Mouse (Mus musculus) spleen, postnatal 4 days (tissue): ENCODE results near the gene Cdkal1.

ENCODE experiments used
- DNase-seq, 2 experiments: peaks; one replicate each; pipeline ENCODE4 v3.0.0; 2022; ENCODE audit warnings: low spot score in 2 of 2

The Cdkal1 gene

GRCm38 (mm10) chr13:29701400-29701799 is 154.1 kb downstream of the Cdkal1 start:
- no peak for DNase-seq

GRCm38 (mm10) chr13:29699896-29700295 is 155.6 kb downstream of the Cdkal1 start:
- no peak for DNase-seq

GRCm38 (mm10) chr13:29698307-29698985 is 157.0 kb downstream of the Cdkal1 start:
- DNase-seq, result no peak

- no peak for DNase-seq
Observed at GRCm38 (mm10) chr13:29697230-29697629, 158.2 kb downstream of the Cdkal1 start.

GRCm38 (mm10) chr13:29690734-29691133 is 164.7 kb downstream of the Cdkal1 start:
- no peak for DNase-seq

- DNase-seq, result no peak
Observed at GRCm38 (mm10) chr13:29688851-29689250, 166.6 kb downstream of the Cdkal1 start.

GRCm38 (mm10) chr13:29687872-29688271 is 167.6 kb downstream of the Cdkal1 start:
- DNase-seq, result no peak

GRCm38 (mm10) chr13:29679479-29680186 is 175.8 kb downstream of the Cdkal1 start:
- DNase-seq, result no peak

GRCm38 (mm10) chr13:29677559-29677958 is 177.9 kb downstream of the Cdkal1 start:
- no peak for DNase-seq

GRCm38 (mm10) chr13:29670626-29671025 is 184.8 kb downstream of the Cdkal1 start:
- DNase-seq, result no peak

- no peak for DNase-seq
Observed at GRCm38 (mm10) chr13:29663908-29664307, 191.6 kb downstream of the Cdkal1 start.

- DNase-seq, result no peak
Observed at GRCm38 (mm10) chr13:29655841-29656365, 199.6 kb downstream of the Cdkal1 start.

GRCm38 (mm10) chr13:29653407-29653806 is 202.1 kb downstream of the Cdkal1 start:
- no peak for DNase-seq

- DNase-seq, result no peak
Observed at GRCm38 (mm10) chr13:29652791-29653190, 202.7 kb downstream of the Cdkal1 start.

- DNase-seq, result no peak
Observed at GRCm38 (mm10) chr13:29650576-29651236, 204.8 kb downstream of the Cdkal1 start.

- no peak for DNase-seq
Observed at GRCm38 (mm10) chr13:29649593-29649992, 205.9 kb downstream of the Cdkal1 start.

- no peak for DNase-seq
Observed at GRCm38 (mm10) chr13:29642226-29642625, 213.2 kb downstream of the Cdkal1 start.

- DNase-seq, result no peak
Observed at GRCm38 (mm10) chr13:29641200-29641599, 214.3 kb downstream of the Cdkal1 start.

- DNase-seq, result no peak
Observed at GRCm38 (mm10) chr13:29640186-29640585, 215.3 kb downstream of the Cdkal1 start.

- DNase-seq, result no peak
Observed at GRCm38 (mm10) chr13:29638303-29638702, 217.2 kb downstream of the Cdkal1 start.

- DNase-seq, result no peak
Observed at GRCm38 (mm10) chr13:29637788-29638187, 217.7 kb downstream of the Cdkal1 start.

GRCm38 (mm10) chr13:29635581-29635980 is 219.9 kb downstream of the Cdkal1 start:
- DNase-seq, result no peak

- DNase-seq, result no peak
Observed at GRCm38 (mm10) chr13:29631342-29631741, 224.1 kb downstream of the Cdkal1 start.
